Mouse (Mus musculus) kidney, postnatal 36 days (tissue): ENCODE measurements around the gene Zfp292.
A peak's percentile ranks its signal among the peaks of the same experiment; 100 is the strongest.

ENCODE experiments used
- DNase-seq, 2 experiments: peaks; one replicate each; pipeline ENCODE4 v3.0.0; 2021 to 2022; ENCODE audit warnings: mixed read lengths in 2 of 2

Zfp292 gene

DNA sequence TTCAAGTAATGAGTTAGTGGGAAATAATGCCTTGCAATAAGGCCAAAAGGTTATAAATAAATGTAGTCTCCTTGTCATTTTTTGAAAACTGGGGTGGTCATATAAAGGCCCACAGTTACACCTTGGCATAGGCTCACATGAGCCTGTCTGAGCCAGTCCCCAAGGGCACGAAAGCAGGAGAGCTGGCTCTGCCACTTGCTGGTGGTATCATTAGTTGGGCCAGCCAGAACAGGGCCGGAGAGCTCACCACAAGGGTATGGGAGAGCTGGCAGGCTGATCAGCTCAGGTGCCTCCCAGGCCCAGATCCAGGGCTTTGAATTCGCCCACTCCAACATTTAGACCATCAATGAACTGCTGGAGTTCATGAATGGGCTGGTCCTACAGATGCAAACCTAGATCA, 96.3 kb downstream of the Zfp292 start:
- peak; percentile 28 to 35 for DNase-seq

DNA sequence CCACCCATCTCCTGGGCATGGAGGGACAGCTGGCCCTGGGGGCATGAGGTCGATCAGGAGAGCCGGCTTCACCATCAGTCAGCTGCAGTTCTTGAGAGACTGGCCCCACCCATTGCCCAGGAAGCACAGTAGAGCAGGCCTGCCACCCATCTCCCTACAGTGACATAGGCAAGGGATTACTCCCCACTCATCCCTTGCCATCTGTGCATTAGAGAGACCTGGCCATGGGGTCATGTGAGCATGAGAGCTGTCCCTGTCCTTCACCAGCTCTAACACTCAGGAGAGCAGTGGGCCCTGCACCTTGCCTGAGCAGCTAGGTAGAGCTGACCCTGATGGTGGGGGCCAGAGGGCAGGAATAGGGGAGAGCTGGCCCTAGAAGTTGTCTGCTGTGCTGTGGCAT, 97.1 kb downstream of the Zfp292 start:
- DNase-seq: no peak

DNA sequence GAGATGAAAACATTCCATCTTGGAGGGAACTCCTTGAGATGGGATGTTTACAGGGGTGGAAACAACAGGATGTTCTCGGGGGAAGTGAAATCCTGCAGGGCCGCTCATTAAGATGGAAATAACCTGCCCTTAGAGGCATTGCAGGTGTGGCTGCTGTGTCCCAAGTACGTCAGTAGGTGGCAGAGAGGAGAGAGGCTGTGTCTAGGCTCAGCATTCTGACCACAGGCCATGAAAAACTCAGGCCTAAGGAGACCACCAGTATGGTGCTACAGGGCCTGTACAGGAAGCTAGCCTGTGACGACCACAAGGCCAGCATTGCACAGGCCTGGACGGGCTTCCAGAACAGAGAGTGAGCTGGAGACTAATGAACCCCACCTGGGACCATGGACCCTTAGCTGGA, 97.9 kb downstream of the Zfp292 start:
- DNase-seq: peak in 1 of 2 experiments; percentile 31

DNA sequence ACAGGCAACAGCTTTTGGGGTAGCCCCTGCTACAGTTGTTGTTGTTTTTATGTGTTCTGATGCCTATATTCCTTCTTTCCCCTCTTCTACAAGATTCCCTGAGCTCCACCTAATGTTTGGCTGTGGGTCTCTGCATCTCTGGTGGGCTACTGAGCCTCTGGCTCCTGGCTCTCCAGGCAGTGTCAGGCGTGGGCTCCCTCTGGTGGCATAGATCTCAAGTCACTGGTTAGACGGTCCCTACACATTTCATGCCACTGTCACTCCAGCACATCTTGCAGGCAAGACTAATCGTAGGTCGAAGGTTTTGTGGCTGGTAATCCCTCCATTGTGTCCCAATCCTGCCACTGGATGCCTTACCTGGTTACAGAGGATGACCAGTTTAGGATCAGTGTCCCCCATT, 100.0 kb downstream of the Zfp292 start:
- DNase-seq: peak in 1 of 2 experiments; percentile 41

DNA sequence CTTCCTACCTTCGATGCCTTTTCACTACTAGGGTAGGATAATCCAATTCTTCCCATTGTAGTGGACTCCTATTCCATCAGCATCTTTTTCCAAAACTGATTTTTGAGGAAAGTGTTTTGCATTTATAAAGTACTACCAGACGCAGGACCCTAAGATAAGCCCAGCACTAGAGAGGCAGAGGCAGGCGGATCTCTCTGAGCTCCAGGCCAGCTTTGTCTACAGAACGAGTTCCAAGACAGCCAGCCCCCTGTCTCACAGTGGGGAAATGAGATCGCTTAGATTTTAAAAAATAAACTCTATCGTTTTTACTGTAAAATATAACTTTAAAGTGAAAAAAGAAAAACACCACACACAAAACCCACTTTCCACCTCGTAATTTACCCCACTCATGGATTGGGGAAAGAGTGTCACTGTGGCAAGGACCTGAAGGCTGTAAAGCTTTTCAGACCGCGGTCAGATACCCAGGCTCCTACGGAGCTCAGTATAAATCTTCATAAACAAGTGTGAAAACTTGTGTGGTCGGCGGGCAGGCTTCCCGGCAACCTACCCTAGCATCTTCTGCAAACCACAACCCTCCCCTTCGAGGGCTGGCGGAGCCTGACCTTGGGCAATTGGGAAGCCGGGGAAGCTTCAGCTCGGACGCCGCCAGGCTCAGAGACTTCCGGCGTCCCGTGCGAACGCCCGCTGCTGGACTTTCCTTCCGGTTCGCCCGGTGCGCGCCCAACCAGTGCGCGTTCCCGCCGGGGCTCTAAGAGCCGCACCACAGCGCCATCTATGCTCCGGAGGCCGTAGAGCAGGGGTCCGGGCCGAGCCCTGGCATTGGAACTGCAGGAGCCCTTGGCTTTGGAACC, 104.9 kb downstream of the Zfp292 start, which contains the start of gene Smim8:
TSS of gene Smim8 (minus strand) at position 747 of the 851 bp plus-strand sequence.
- DNase-seq: peak; percentile 92 to 97

DNA sequence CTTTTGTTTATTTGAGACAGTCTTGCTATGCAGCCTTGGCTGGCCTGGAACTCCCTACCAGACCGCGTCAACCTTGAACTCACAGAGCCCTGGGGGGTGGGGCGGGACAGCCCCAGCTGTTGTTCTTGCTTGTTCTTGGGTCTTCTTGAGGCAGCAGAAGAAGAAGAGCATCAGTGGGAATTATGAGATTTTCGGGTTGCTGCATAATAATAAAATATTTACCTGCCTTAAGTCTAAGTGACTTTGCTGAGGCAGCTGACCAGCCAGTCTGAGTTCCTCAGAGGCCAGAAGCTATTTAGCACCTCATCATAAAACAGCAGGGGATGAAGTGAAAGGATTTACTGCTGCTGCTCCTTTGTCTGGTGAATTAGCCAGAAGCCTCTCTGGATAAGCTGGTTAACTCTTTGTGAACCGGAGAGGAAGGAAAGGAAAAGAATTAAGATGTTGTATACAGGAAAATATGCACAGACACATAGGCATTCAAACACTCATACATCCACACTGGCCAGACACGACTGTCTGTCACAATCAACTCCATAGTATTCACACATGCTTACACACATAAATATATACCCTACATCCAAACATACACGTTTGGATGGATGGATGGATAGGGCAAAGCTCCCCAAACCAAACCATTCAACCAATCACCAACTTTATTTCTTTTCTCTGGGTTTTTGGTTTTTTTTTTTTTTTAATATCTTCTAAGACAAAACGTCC, 110.9 kb downstream of the Zfp292 start:
- DNase-seq: no peak

DNA sequence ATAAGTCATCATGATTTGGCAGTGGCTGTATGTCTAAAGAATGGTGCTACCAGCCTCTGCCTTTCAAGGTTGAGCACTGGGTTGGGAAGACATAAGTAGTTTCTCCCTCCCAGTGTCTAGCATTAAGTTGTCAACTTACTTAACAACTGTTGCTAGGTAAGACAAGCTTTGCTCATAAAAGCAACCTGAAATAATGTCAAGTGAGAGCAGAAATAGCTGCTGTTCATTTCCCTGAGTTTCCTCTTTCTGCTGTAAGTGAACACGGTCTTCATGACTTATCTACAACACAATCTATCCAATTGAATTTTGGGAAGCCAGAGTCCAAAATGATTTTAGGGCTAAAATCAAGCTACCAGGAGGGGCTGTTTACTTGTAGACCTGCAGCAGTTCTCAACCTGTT, 126.6 kb downstream of the Zfp292 start, which contains the start of gene Gm136:
TSS of gene Gm136 (minus strand) at position 101 of the 400 bp plus-strand sequence.
- DNase-seq: no peak
